Mouse (Mus musculus) hindbrain, embryonic 11.5 days (tissue): ENCODE results near the gene Psmb1. TPM values are rescaled to one million over a fixed set of nuclear protein-coding genes. Genes with fewer than 3 reads are reported as not detected.

Source experiments
- ATAC-seq: fragments of 200-750 bp; cut with Nextera tagmentation; 2 replicates; pipeline ENCODE4 v1.8.0; 2017; ENCODE audit warnings: mild to moderate bottlenecking, moderate TSS enrichment, moderate library complexity; ENCODE audit not compliant: low FRiP score
- DNase-seq: peaks from one replicate; pipeline ENCODE4 v3.0.0-alpha.2; 2015; ENCODE audit warnings: low spot score
- H3K27ac ChIP-seq: fragments of 300-500 bp; sonication (generic); 2 replicates; pipeline ENCODE4 v1.5.1; 2014; ENCODE audit warnings: mild to moderate bottlenecking, low read depth, low read length
- H3K27me3 ChIP-seq: fragments of 300-500 bp; sonication (generic); 2 replicates; pipeline ENCODE4 v1.6.1; 2014; ENCODE audit warnings: mild to moderate bottlenecking, low read length, moderate library complexity, mixed read lengths; ENCODE audit not compliant: control insufficient read depth, insufficient read depth
- H3K36me3 ChIP-seq: fragments of 300-500 bp; sonication (generic); 2 replicates; pipeline ENCODE4 v1.6.1; 2014; ENCODE audit warnings: mild to moderate bottlenecking, low read length, moderate library complexity, mixed read lengths; ENCODE audit not compliant: control insufficient read depth, insufficient read depth
- H3K4me1 ChIP-seq: fragments of 300-500 bp; sonication (generic); replicated peaks from 2 replicates; pipeline ENCODE4 v1.6.1; 2014; ENCODE audit warnings: low read length, mixed read lengths; ENCODE audit not compliant: control insufficient read depth, insufficient read depth
- H3K4me2 ChIP-seq: fragments of 300-500 bp; sonication (generic); replicated peaks from 2 replicates; pipeline ENCODE4 v1.6.1; 2014; ENCODE audit warnings: mild to moderate bottlenecking, low read depth, low read length
- H3K4me3 ChIP-seq: fragments of 300-500 bp; sonication (generic); 2 replicates; pipeline ENCODE4 v1.5.1; 2014; ENCODE audit warnings: low read depth, low read length
- H3K9ac ChIP-seq: fragments of 300-500 bp; sonication (generic); 2 replicates; pipeline ENCODE4 v1.6.1; 2014; ENCODE audit warnings: low read depth, low read length
- H3K9me3 ChIP-seq: fragments of 300-500 bp; sonication (generic); 2 replicates; pipeline ENCODE4 v1.6.1; 2016; ENCODE audit warnings: low read length; ENCODE audit not compliant: control insufficient read depth
- WGBS: fragments of 180-500 bp; shearing (Covaris S2); extraction: QIAGEN DNeasy Blood & Tissue Kit; methylation state at CpG from one replicate; pipeline ENCODE4 v1.1.7; 2014; 5-methylcytosine and 5-hydroxymethylcytosine counted together
- polyA plus RNA-seq: library from polyadenylated mRNA; unstranded; fragments of >200 nt; fragmentation: Nextera tagmentation; extraction: Ambion mirVana; gene quantifications from 2 replicates; pipeline ENCODE4 v1.2.1, GENCODE M21; 2014

Gene Psmb1
- polyA plus RNA-seq, 1 experiment from 2014 or later, result 275 TPM

GRCm38 (mm10) chr17:15497882-15498752, 1.4 kb downstream of the Psmb1 start:
- Histone ChIP-seq H3K4me2 (peak overlapping the region; percentile 82), H3K9ac (peak overlapping the region; percentile 79), H3K36me3 (no peaks in the 10 kb centered on the region), H3K4me3 (peak overlapping the region; percentile 82), H3K9me3 (no peaks in the 10 kb centered on the region), H3K27ac (peak overlapping the region; percentile 81), H3K27me3 (no peaks in the 10 kb centered on the region), H3K4me1 (no peaks in the 10 kb centered on the region; the same call in 1 of the 2 replicates)
- peak; percentile 94 for ATAC-seq
- under 1% methylated on average over 50 of the region's 50 CpGs for WGBS
- peak; percentile 94 for DNase-seq

GRCm38 (mm10) chr17:15490542-15490941, 9.0 kb downstream of the Psmb1 start:
- WGBS, result 92% methylated on average over 7 of the region's 7 CpGs
- Histone ChIP-seq H3K4me2 (no peak overlapping the region), H3K9me3 (no peaks in the 10 kb centered on the region), H3K9ac (no peak overlapping the region), H3K4me1 (no peaks in the 10 kb centered on the region), H3K27ac (no peak overlapping the region), H3K27me3 (no peaks in the 10 kb centered on the region), H3K4me3 (no peak overlapping the region), H3K36me3 (no peaks in the 10 kb centered on the region)
- ATAC-seq (no peak), DNase-seq (no peak)

- Histone ChIP-seq H3K9me3 (no peaks in the 10 kb centered on the region), H3K9ac (no peak overlapping the region), H3K27me3 (no peaks in the 10 kb centered on the region), H3K36me3 (peaks cover 13% of the 10 kb centered on the region), H3K27ac (no peak overlapping the region), H3K4me1 (no peaks in the 10 kb centered on the region), H3K4me3 (no peak overlapping the region), H3K4me2 (no peak overlapping the region)
- no peak for ATAC-seq
- WGBS, result 92% methylated on average over 4 of the region's 4 CpGs
- no peak for DNase-seq
These were observed 26.9 kb downstream of the Psmb1 start for GRCm38 (mm10) chr17:15472671-15473070.

GRCm38 (mm10) chr17:15467669-15468068, 31.9 kb downstream of the Psmb1 start:
- H3K36me3 ChIP-seq, result peaks cover 7% of the 10 kb centered on the region
- H3K9ac ChIP-seq, result no peak overlapping the region
- DNase-seq (peak; percentile 92), ATAC-seq (peak; percentile 57; the same call in 1 of the 2 replicates)
- no peak overlapping the region for H3K27ac ChIP-seq
- H3K4me3 ChIP-seq, result no peak overlapping the region
- H3K4me2 ChIP-seq, result no peak overlapping the region
- 28% methylated on average over 5 of the region's 5 CpGs for WGBS
- no peaks in the 10 kb centered on the region for H3K9me3 ChIP-seq
- H3K27me3 ChIP-seq, result no peaks in the 10 kb centered on the region
- H3K4me1 ChIP-seq, result no peaks in the 10 kb centered on the region

GRCm38 (mm10) chr17:15461921-15462495, 37.5 kb downstream of the Psmb1 start:
- no peak overlapping the region for H3K27ac ChIP-seq
- ATAC-seq (no peak), DNase-seq (no peak)
- no peaks in the 10 kb centered on the region; the same call in 1 of the 2 replicates for H3K36me3 ChIP-seq
- no peak overlapping the region for H3K9ac ChIP-seq
- H3K4me2 ChIP-seq, result no peak overlapping the region
- no peaks in the 10 kb centered on the region for H3K9me3 ChIP-seq
- H3K27me3 ChIP-seq, result no peaks in the 10 kb centered on the region
- 94% methylated on average over 6 of the region's 6 CpGs for WGBS
- H3K4me1 ChIP-seq, result no peaks in the 10 kb centered on the region
- no peak overlapping the region for H3K4me3 ChIP-seq

GRCm38 (mm10) chr17:15459761-15460160, 39.8 kb downstream of the Psmb1 start:
- no peak overlapping the region for H3K4me2 ChIP-seq
- H3K27me3 ChIP-seq, result no peaks in the 10 kb centered on the region
- no peaks in the 10 kb centered on the region for H3K36me3 ChIP-seq
- 86% methylated on average over 4 of the region's 4 CpGs for whole genome bisulfite sequencing
- no peak overlapping the region for H3K27ac ChIP-seq
- no peaks in the 10 kb centered on the region for H3K9me3 ChIP-seq
- ATAC-seq, result no peak
- no peaks in the 10 kb centered on the region for H3K4me1 ChIP-seq
- H3K4me3 ChIP-seq, result no peak overlapping the region
- no peak for DNase-seq
- no peak overlapping the region for H3K9ac ChIP-seq

- DNase-seq (no peak), ATAC-seq (no peak)
- Histone ChIP-seq H3K4me3 (no peak overlapping the region), H3K27me3 (no peaks in the 10 kb centered on the region), H3K27ac (no peak overlapping the region), H3K36me3 (no peaks in the 10 kb centered on the region), H3K4me1 (no peaks in the 10 kb centered on the region), H3K9me3 (no peaks in the 10 kb centered on the region), H3K9ac (no peak overlapping the region), H3K4me2 (no peak overlapping the region)
- WGBS, result 89% methylated on average over 2 of the region's 2 CpGs
These were observed 43.0 kb downstream of the Psmb1 start for GRCm38 (mm10) chr17:15456595-15456994.

GRCm38 (mm10) chr17:15455203-15455602, 44.3 kb downstream of the Psmb1 start:
- Histone ChIP-seq H3K27ac (no peak overlapping the region), H3K9ac (no peak overlapping the region), H3K36me3 (no peaks in the 10 kb centered on the region), H3K4me2 (no peak overlapping the region), H3K27me3 (no peaks in the 10 kb centered on the region), H3K9me3 (no peaks in the 10 kb centered on the region), H3K4me1 (no peaks in the 10 kb centered on the region), H3K4me3 (no peak overlapping the region)
- DNase-seq, result no peak
- no peak for ATAC-seq
- WGBS, result 80% methylated on average over 4 of the region's 4 CpGs

- H3K4me1 ChIP-seq, result no peaks in the 10 kb centered on the region
- H3K4me2 ChIP-seq, result no peak overlapping the region
- H3K27ac ChIP-seq, result no peak overlapping the region
- no peaks in the 10 kb centered on the region for H3K36me3 ChIP-seq
- no peak for DNase-seq
- no peaks in the 10 kb centered on the region for H3K27me3 ChIP-seq
- H3K9me3 ChIP-seq, result no peaks in the 10 kb centered on the region
- no peak overlapping the region for H3K9ac ChIP-seq
- ATAC-seq, result no peak
- no peak overlapping the region for H3K4me3 ChIP-seq
- WGBS, result 79% methylated on average over 3 of the region's 3 CpGs
These were observed 49.9 kb downstream of the Psmb1 start for GRCm38 (mm10) chr17:15449606-15450005.
